Mouse (Mus musculus) CD8-positive naive resting alpha-beta T cell, adult 2 months (primary cell): ENCODE measurements around the gene Slx4.
A peak's percentile ranks its signal among the peaks of the same experiment; 100 is the strongest.
"Not testable (repeated sequence)": the region's sequence is repeated elsewhere in the genome, so short reads cannot be mapped to it uniquely, and the experiment has no call there.

Experiments used
- DNase-seq, 2 experiments: peaks; one replicate each; pipeline ENCODE4 v3.0.0; 2022; ENCODE audit warnings: low read depth in 2 of 2, low spot score in 2 of 2

The Slx4 gene

GRCm38 (mm10) chr16:4012882-4013570 is 9.5 kb upstream of the Slx4 start:
- DNase-seq, result no peak

- no peak for DNase-seq
These were observed 15.2 kb downstream of the Slx4 start for GRCm38 (mm10) chr16:3988410-3988809.

- DNase-seq, result no peak
These were observed 20.3 kb downstream of the Slx4 start for GRCm38 (mm10) chr16:3983146-3983700.

- no peak for DNase-seq
These were observed 21.4 kb downstream of the Slx4 start for GRCm38 (mm10) chr16:3982173-3982572.

- DNase-seq, result no peak
These were observed 26.9 kb downstream of the Slx4 start for GRCm38 (mm10) chr16:3976712-3977111.

GRCm38 (mm10) chr16:3976251-3976671 is 27.3 kb downstream of the Slx4 start, which contains the start of gene Nlrc3:
Nlrc3 (minus strand) TSS chr16:3976632.
- DNase-seq, result peak; percentile 43 to 63

- DNase-seq, result no peak
These were observed 27.9 kb downstream of the Slx4 start for GRCm38 (mm10) chr16:3975658-3976057.

GRCm38 (mm10) chr16:3974456-3974855 is 29.1 kb downstream of the Slx4 start:
- DNase-seq, result not testable (repeated sequence)

- DNase-seq, result no peak
These were observed 38.0 kb downstream of the Slx4 start for GRCm38 (mm10) chr16:3965534-3965933.

GRCm38 (mm10) chr16:3964990-3965389 is 38.6 kb downstream of the Slx4 start:
- no peak for DNase-seq

GRCm38 (mm10) chr16:3959261-3959660 is 44.3 kb downstream of the Slx4 start:
- no peak for DNase-seq

- no peak for DNase-seq
These were observed 47.2 kb downstream of the Slx4 start for GRCm38 (mm10) chr16:3956369-3956768.

- DNase-seq, result no peak
These were observed 52.4 kb downstream of the Slx4 start for GRCm38 (mm10) chr16:3951141-3951540.

GRCm38 (mm10) chr16:3934701-3935100 is 68.9 kb downstream of the Slx4 start:
- DNase-seq, result no peak

- no peak for DNase-seq
These were observed 69.5 kb downstream of the Slx4 start for GRCm38 (mm10) chr16:3934091-3934490.

- no peak for DNase-seq
These were observed 70.0 kb downstream of the Slx4 start for GRCm38 (mm10) chr16:3933536-3933935.

GRCm38 (mm10) chr16:3929151-3929550 is 74.4 kb downstream of the Slx4 start:
- no peak for DNase-seq
